Mouse (Mus musculus) hindbrain, embryonic 12.5 days (tissue): ENCODE data around the gene Ddx31. TPM values are rescaled to one million over a fixed set of nuclear protein-coding genes. Genes with fewer than 3 reads are reported as not detected.
A peak's percentile ranks its signal among the peaks of the same experiment; 100 is the strongest.

Experiments used
- ATAC-seq: fragments of 200-750 bp; cut with Nextera tagmentation; 2 replicates; pipeline ENCODE4 v1.8.0; 2017; ENCODE audit warnings: moderate TSS enrichment; ENCODE audit not compliant: low FRiP score
- H3K27ac ChIP-seq: fragments of 300-500 bp; sonication (generic); 2 replicates; pipeline ENCODE4 v1.5.1; 2016; ENCODE audit warnings: mild to moderate bottlenecking
- H3K27me3 ChIP-seq: fragments of 300-500 bp; sonication (generic); 2 replicates; pipeline ENCODE4 v1.6.1; 2016; ENCODE audit warnings: mild to moderate bottlenecking
- H3K36me3 ChIP-seq: fragments of 300-500 bp; sonication (generic); 2 replicates; pipeline ENCODE4 v1.6.1; 2016; ENCODE audit warnings: mild to moderate bottlenecking
- H3K4me1 ChIP-seq: fragments of 300-500 bp; sonication (generic); 2 replicates; pipeline ENCODE4 v1.6.1; 2016
- H3K4me2 ChIP-seq: fragments of 300-500 bp; sonication (generic); replicated peaks from 2 replicates; pipeline ENCODE4 v1.6.1; 2016; ENCODE audit warnings: mild to moderate bottlenecking
- H3K4me3 ChIP-seq: fragments of 300-500 bp; sonication (generic); 2 replicates; pipeline ENCODE4 v1.5.1; 2016; ENCODE audit warnings: mild to moderate bottlenecking
- H3K9ac ChIP-seq: fragments of 300-500 bp; sonication (generic); 2 replicates; pipeline ENCODE4 v1.6.1; 2016; ENCODE audit warnings: mild to moderate bottlenecking, moderate library complexity
- H3K9me3 ChIP-seq: fragments of 300-500 bp; sonication (generic); replicated peaks from 2 replicates; pipeline ENCODE4 v1.6.1; 2016; ENCODE audit warnings: mild to moderate bottlenecking
- WGBS: fragments of 180-500 bp; shearing (Covaris S2); methylation state at CpG from one replicate; pipeline ENCODE4 v1.1.7; 2016; 5-methylcytosine and 5-hydroxymethylcytosine counted together
- polyA plus RNA-seq: library from polyadenylated mRNA; unstranded; fragments of >200 nt; fragmentation: Nextera tagmentation; extraction: Ambion mirVana; gene quantifications from 2 replicates; pipeline ENCODE4 v1.2.1, GENCODE M21; 2016

The Ddx31 gene
- polyA plus RNA-seq, 1 experiment from 2014 or later, result 16.7 TPM

DNA sequence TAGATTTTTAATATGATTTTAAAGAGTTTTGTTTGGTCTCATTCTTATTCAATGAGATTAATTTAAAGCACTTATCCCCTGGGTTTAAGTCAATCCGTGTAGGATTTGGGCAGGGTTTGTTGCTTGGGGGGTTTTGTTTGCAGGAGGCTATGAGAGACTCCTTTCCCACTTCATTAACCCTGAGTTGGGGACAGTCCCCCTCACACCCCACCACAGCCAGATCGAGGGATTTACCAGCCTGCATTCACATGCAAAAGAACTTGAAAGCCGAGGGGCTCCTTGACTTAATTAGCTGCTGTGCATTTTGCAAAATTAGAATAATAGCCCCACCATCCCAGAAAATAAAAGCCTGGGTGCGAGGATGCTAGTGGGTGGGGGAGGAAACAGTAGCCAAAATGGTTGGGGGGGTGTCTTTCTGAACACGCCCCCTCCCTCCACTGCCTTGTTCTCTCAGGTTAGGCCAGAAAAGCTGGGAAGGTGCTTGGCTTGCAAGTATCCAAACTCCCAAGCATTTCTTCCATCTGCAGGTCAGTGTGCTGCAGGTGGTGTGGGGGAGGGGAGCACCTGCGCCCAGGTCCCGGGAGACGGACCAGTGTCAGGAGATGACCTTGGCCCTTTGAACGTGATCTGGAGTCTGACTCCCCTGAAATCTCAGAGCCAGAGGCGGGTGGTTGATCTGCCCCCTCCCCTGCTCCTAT is 67.6 kb downstream of the Ddx31 start:
- ATAC-seq, result no peak; the same call in 1 of the 2 replicates
- H3K9ac ChIP-seq, result peak overlapping the region; percentile 43
- H3K36me3 ChIP-seq, result peaks cover 17% of the 10 kb centered on the region; the same call in 1 of the 2 replicates
- no peaks in the 10 kb centered on the region for H3K9me3 ChIP-seq
- no peak overlapping the region for H3K27ac ChIP-seq
- peaks cover 100% of the 10 kb centered on the region for H3K27me3 ChIP-seq
- H3K4me3 ChIP-seq, result peak overlapping the region; percentile 15
- 1% methylated on average over 10 of the region's 10 CpGs for WGBS
- H3K4me1 ChIP-seq, result peaks cover 40% of the 10 kb centered on the region
- peak overlapping the region; percentile 44 for H3K4me2 ChIP-seq

DNA sequence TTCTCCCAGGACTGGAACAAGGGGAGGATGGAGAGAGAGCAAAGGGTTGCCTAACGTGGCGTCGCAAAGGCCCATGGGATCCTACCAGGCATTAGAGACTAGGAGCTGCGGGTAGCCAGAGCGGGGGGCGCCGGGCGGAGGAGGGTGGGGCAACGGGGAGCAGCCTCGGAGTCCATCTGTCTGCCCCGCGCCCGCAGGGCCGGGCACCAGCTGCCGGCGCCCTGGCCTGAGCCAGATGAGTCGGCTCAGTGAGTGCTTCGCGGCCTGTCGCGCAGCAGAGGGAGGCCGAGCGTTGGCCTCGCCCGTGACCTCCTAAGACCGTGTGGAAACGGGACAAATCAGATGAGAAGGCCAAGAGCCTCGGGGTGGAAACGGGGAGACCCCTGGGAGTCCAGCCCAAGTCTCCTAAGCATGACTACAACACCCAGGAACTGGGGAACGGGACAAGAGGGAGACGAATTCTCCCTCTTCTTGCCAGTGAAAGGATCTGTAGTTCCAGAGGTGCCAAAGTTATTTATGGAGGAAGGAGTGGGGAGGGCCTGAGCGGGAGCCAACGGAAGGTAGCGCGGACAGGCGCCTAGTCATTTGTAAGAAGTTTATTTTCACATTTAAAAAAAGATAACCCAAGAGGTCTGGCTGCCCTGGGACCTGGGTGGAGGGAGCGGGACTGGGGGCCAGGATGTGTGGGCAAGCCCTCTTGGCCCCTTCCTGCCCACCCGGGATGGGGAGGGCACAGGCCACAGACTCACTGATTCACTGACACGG is 68.4 kb downstream of the Ddx31 start:
- Histone ChIP-seq H3K9ac (peak overlapping the region; percentile 43), H3K4me2 (peak overlapping the region; percentile 44), H3K36me3 (0 out of 2 replicates have a peak, but pooled peaks cover 16% of the 10 kb centered on the region), H3K9me3 (no peaks in the 10 kb centered on the region), H3K4me3 (peak overlapping the region; percentile 15), H3K4me1 (peaks cover 40% of the 10 kb centered on the region), H3K27ac (no peak overlapping the region), H3K27me3 (peaks cover 100% of the 10 kb centered on the region)
- under 1% methylated on average over 39 of the region's 39 CpGs for WGBS
- peak; percentile 69 for ATAC-seq

DNA sequence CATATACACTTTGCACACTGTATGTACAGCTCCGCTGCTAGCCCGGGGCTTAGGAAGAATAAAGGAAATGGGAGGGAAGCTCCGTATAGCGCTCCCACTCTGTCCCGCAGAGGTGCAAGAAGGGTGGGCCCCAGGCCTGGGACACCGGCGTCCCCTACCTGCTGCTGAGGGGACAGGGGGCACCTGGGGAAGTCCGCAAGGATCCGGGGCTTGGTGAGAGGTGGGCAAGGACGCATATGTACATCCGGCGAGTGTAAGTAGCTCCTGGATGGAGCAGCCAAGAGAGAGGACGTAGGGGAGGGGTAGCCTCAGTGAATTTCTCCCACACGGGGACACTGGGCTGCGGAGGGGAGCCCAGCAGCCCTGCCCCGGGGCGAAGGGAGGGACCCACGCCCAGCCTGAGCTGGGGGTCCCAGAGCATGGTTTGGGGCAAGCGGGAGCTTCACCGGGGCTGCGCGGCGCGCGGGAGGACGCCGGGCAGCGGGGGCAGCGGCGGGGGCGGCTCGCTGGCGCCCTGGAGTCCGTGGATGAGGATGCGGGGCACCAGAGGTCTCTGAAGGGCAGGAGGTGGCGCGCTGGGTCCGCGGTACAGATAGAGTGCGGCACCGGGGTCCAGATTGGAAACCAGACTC is 69.1 kb downstream of the Ddx31 start:
- Histone ChIP-seq H3K36me3 (0 out of 2 replicates have a peak, but pooled peaks cover 16% of the 10 kb centered on the region), H3K4me1 (peaks cover 40% of the 10 kb centered on the region), H3K9me3 (no peaks in the 10 kb centered on the region), H3K4me3 (peak overlapping the region; percentile 6), H3K27ac (no peak overlapping the region), H3K4me2 (peak overlapping the region; percentile 44), H3K9ac (peak overlapping the region; percentile 13; the same call in 1 of the 2 replicates), H3K27me3 (peaks cover 100% of the 10 kb centered on the region)
- ATAC-seq, result no peak
- under 1% methylated on average over 41 of the region's 41 CpGs for WGBS

DNA sequence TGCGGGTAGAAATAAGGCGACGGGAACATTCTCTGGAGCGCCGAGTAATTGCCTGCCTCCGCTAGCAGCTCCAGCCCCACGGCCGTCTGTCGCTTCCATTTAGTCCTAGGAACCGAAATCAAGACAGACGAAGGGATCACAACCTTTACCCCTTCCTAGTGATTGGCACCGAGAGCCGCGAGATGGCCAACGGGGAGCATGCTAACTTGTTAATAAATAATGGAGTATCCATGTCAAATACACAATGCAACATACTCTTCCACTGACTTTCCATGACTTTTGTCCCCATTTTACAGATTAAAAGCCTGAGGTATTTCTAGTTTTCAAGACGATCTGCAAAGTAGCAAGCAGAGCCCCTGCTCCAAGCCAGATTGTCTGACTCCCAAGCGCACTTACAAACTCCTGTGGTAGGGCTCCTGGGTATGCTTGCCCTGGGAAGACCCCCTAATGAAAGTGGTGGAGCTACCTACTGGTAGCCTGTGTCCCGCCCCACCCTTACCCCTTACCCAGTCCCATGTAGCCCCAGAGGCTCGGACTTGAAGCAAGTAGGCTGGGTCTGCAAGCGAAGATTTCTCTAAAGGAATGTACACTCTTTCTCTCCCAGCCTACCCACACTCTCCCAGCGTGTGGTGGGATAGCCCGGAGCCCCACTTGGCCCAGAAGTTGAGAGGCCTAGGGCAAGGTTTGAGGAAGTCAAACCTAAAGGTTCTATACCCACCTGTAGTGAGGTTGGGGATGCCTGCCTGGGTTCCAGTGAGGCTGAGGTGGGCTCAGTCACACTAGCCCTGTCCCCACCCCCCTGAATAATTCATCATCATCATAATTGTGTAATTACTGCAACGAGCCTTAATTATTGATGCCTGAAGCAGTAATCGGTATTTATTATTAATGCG is 69.9 kb downstream of the Ddx31 start:
- H3K9ac ChIP-seq, result no peak overlapping the region
- no peaks in the 10 kb centered on the region for H3K9me3 ChIP-seq
- H3K27ac ChIP-seq, result no peak overlapping the region
- H3K4me3 ChIP-seq, result peak overlapping the region; percentile 6
- H3K4me1 ChIP-seq, result peaks cover 40% of the 10 kb centered on the region
- ATAC-seq, result no peak
- 0 out of 2 replicates have a peak, but pooled peaks cover 9% of the 10 kb centered on the region for H3K36me3 ChIP-seq
- peak overlapping the region; percentile 44; the same call in 1 of the 2 replicates for H3K4me2 ChIP-seq
- 4% methylated on average over 25 of the region's 25 CpGs for WGBS
- peaks cover 100% of the 10 kb centered on the region for H3K27me3 ChIP-seq

DNA sequence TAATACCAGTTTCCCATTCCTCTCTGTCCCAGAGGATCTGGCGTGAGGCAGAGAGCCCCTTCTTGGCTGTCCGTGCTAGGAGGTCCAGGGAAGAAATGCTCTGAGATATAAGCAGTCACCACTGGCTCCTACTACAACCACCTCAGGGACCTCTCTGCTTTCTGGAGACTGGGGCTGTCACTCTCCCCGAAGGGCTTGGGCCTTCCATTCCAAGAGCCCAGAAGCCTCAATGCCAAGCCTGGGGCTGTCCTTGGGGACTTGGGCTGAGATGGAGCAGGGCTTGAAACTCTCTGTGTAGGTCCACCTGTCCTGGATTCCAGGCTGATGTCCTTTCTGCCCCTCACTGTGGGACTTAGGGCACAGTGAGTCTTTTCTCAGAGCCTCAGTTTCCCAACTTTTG is 70.7 kb downstream of the Ddx31 start:
- H3K4me2 ChIP-seq, result peak overlapping the region; percentile 4; the same call in 1 of the 2 replicates
- H3K4me3 ChIP-seq, result no peak overlapping the region
- H3K27me3 ChIP-seq, result peaks cover 100% of the 10 kb centered on the region
- 0 out of 2 replicates have a peak, but pooled peaks cover 2% of the 10 kb centered on the region for H3K36me3 ChIP-seq
- peaks cover 46% of the 10 kb centered on the region for H3K4me1 ChIP-seq
- no peak for ATAC-seq
- WGBS, result 3% methylated on average over 3 of the region's 3 CpGs
- H3K27ac ChIP-seq, result no peak overlapping the region
- H3K9ac ChIP-seq, result no peak overlapping the region
- H3K9me3 ChIP-seq, result no peaks in the 10 kb centered on the region

DNA sequence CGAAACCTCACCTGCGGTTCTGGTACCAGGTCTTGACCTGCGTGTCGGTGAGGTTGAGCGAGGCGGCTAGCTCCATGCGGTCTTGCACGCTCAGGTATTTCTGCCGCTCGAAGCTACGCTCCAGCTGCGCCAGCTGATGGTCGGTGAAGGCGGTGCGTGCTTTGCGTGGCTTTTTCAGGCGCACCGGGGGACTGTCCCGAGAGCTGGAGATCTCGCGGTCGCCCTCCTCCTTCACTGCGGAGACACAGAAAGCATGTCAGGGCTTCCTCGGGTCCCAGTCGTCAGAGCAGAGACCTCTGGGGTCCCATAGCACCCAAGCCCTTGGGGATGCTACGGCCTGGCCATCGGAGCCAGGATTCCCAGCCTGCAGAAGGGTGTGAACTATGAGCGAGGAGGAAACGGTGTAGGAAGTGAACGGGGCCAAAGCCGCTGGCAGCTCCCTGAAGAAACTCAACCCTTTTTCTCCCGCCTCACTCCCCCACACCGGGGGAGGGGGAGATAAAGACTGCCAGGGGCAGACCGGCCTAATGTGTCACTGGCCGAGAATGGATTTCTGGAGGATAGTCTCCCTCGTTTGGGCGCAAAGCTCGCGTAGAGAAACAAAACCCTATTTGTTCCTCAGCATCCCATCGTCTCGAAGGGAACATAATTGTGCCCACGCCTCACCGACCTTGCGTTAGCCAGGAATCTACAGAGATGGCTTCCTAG is 71.3 kb downstream of the Ddx31 start:
- 0 out of 2 replicates have a peak overlapping the region, but pooled peaks have one; percentile 11 for H3K4me3 ChIP-seq
- no peak for ATAC-seq
- H3K9ac ChIP-seq, result no peak overlapping the region
- peaks cover 99% of the 10 kb centered on the region for H3K27me3 ChIP-seq
- H3K4me1 ChIP-seq, result peaks cover 48% of the 10 kb centered on the region
- peak overlapping the region; percentile 4; the same call in 1 of the 2 replicates for H3K4me2 ChIP-seq
- H3K27ac ChIP-seq, result no peak overlapping the region
- no peaks in the 10 kb centered on the region for H3K9me3 ChIP-seq
- no peaks in the 10 kb centered on the region for H3K36me3 ChIP-seq
- WGBS, result under 1% methylated on average over 44 of the region's 44 CpGs

DNA sequence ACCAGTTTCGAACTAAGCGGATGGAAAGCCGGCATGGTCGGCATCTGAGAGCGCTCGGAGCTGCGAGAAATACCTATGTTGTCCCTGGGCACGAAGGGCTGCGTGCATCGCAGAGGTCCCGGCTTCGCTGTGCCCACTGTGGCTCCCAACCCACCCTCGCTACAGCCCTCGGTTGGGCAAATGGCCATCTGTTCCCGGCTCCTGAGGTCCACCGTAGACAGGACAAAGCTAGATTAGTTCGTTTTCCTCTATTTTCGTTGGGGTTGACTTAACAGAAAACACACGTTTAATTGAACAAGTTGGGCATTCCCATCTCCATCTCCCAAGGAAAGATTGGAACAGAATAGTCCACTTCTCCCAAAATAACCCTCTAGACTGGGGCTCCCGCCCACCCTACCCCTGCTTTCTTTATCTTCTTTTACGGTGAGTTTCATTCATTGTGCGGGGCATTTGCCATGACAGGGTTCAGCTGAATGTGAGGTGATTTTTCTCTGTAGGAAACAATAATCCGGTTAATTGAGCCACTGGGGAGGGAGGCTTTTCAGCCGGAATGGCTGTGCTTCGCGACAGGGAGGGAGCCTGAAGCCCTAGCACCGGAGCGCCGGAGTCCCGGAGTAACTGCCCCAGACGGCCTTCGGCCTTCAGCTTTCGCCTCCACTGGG is 72.0 kb downstream of the Ddx31 start:
- H3K4me3 ChIP-seq, result 0 out of 2 replicates have a peak overlapping the region, but pooled peaks have one; percentile 11
- H3K9ac ChIP-seq, result no peak overlapping the region
- peaks cover 99% of the 10 kb centered on the region for H3K27me3 ChIP-seq
- ATAC-seq, result no peak
- no peak overlapping the region for H3K4me2 ChIP-seq
- no peaks in the 10 kb centered on the region for H3K36me3 ChIP-seq
- H3K27ac ChIP-seq, result no peak overlapping the region
- 1% methylated on average over 33 of the region's 33 CpGs for WGBS
- no peaks in the 10 kb centered on the region for H3K9me3 ChIP-seq
- H3K4me1 ChIP-seq, result peaks cover 47% of the 10 kb centered on the region

DNA sequence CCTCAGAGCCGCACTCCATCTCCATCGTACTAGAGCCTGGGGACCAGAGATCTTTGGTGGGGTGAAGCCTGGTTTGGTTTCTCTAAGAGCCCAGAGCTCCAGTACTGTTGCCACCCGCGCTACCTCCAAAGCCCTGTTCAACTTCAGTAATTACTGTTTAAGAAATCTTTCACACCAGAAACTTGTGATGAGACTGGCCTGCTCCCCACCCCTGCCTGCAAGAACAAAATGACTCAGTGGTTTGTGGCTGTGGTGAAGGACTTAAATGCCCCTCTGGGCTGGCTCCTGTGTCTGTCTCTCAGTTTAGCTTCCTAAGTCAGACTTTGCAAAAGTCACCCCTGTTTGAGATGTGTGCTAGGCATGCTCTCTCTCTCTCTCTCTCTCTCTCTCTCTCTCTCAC is 72.8 kb downstream of the Ddx31 start:
- ATAC-seq, result no peak
- H3K4me3 ChIP-seq, result 0 out of 2 replicates have a peak overlapping the region, but pooled peaks have one; percentile 11
- no peak overlapping the region for H3K9ac ChIP-seq
- H3K9me3 ChIP-seq, result no peaks in the 10 kb centered on the region
- under 1% methylated on average over 4 of the region's 4 CpGs for WGBS
- H3K4me2 ChIP-seq, result no peak overlapping the region
- H3K27ac ChIP-seq, result no peak overlapping the region
- H3K27me3 ChIP-seq, result peaks cover 99% of the 10 kb centered on the region
- H3K4me1 ChIP-seq, result peaks cover 48% of the 10 kb centered on the region
- H3K36me3 ChIP-seq, result no peaks in the 10 kb centered on the region

DNA sequence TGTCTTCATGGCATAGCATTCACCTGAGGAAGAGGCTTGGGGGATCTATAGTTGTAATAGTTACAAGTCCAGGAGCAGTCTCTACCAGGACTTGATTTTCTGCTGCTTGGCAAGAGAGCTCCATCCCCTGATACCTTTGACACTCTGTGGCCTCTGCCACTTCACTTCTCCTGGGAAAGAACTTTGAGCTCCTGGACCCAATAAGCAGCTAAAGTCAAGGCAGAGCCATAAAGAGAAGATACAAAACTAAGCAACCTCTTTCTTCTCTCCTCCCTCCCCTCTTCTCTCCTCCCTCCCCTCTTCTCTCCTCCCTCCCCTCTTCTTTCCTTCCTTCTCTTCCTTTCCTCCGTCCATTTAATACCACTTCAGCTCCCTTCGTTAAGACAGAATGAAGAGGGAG is 73.9 kb downstream of the Ddx31 start:
- Histone ChIP-seq H3K4me2 (no peak overlapping the region), H3K36me3 (no peaks in the 10 kb centered on the region), H3K9me3 (no peaks in the 10 kb centered on the region), H3K27me3 (peaks cover 99% of the 10 kb centered on the region), H3K9ac (no peak overlapping the region), H3K4me1 (peaks cover 38% of the 10 kb centered on the region), H3K4me3 (peak overlapping the region; percentile 20; the same call in 1 of the 2 replicates), H3K27ac (no peak overlapping the region)
- no peak for ATAC-seq
- WGBS, result 0% methylated on average over 2 of the region's 2 CpGs

DNA sequence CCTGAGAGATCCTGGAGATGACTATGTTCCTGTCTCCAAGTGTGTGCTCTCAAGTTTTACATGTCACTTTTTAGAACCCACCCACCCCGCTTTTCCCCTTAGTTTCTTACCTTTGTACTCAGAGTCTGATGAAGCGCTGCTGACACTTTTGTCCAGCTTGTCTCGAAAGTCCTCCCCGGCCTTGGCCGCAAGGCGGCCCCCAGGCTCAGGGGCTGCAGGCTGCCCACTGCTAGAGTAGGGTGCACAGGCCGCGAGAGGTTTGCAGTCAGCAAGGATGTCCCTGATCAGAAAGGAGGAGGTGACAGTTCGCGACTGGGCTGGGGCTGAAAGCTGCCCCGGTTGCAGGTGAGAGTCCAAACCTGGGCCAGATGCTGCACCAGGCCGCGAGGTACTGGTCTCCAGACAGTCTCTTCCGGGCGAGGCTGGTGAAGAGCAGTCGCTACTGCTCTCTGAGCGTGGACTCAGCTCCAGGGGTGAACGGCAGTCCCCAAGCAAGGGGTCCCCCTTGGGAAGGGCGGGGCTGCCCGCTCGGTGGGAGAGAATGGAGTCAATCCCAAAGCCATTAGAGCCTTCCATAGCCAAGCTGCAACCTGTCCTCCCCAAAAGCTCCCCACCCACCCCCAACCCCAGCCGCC is 75.0 kb downstream of the Ddx31 start:
- H3K27me3 ChIP-seq, result peaks cover 98% of the 10 kb centered on the region
- H3K4me1 ChIP-seq, result peaks cover 34% of the 10 kb centered on the region
- peak overlapping the region; percentile 20 for H3K4me3 ChIP-seq
- WGBS, result 2% methylated on average over 22 of the region's 22 CpGs
- peak overlapping the region; percentile 8; the same call in 1 of the 2 replicates for H3K9ac ChIP-seq
- peak overlapping the region; percentile 31 for H3K4me2 ChIP-seq
- H3K36me3 ChIP-seq, result no peaks in the 10 kb centered on the region
- no peak overlapping the region for H3K27ac ChIP-seq
- no peaks in the 10 kb centered on the region for H3K9me3 ChIP-seq
- ATAC-seq, result no peak
